Mouse (Mus musculus) kidney, adult 2 months (tissue): ENCODE data around the gene Lyrm1.

Source experiments
- CTCF ChIP-seq: fragments of 200-500 bp; conservative IDR thresholded peaks from 2 replicates; pipeline ENCODE4 v1.5.1; 2011; ENCODE audit warnings: low read depth, mild to moderate bottlenecking, control low read depth, low read length, moderate library complexity, mixed read lengths; ENCODE audit not compliant: insufficient read depth, insufficient read length
- POLR2A ChIP-seq: fragments of 200-500 bp; IDR thresholded peaks from one replicate; pipeline ENCODE4 v1.6.1; 2011; ENCODE audit warnings: low read depth, low read length, control low read depth

DNA sequence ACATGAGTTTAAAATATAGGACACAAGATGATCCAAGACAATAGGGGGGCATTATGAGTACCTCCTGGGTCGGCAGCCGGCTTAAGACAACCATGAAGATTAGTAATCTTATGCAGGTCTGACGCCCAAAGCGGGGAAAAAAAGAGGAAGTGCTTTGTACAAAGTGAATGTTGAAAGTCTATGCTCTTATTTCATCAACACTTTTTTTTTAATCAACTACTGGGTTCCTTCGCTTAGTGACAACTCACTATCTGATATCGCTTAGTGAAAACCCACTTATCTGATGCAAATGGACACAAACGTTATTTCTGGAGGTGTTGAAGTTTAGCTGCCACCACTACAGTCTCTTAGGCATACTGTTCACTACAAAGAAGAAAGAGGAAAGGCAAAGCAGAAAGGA, 81.9 kb downstream of the Lyrm1 start:
- TF ChIP-seq CTCF (no peak), POLR2A (no peak)
